Mouse (Mus musculus): ENCODE results near the gene Opcml.

Gene Opcml

GRCm38 (mm10) chr9:28261078-28261753 is 470.6 kb downstream of the Opcml start:
- DNase-seq = peak; percentile 78

- no peak for DNase-seq
Measured at GRCm38 (mm10) chr9:28262021-28262420, 471.4 kb downstream of the Opcml start.

- DNase-seq = peak; percentile 18
Measured at GRCm38 (mm10) chr9:28262896-28263295, 472.3 kb downstream of the Opcml start.

DNA sequence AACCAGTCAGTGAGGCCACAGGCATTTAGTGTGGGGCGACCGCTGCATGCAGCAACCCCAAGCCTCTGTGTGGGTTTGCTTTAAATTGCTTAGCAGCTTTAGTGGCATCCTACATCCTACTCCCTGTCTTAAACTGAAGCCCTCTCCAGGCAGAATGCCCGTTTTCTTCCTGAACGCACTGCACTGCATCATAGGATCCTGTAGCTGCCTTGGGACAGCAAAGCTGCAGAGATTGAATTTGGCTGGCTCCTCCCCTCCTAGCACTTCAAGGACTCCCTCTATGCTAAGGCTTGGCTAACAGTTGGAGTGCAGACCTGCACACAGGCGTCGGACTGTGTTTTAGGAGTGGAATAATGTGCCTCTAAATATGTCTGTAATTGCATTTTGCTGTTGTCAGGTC is 474.2 kb downstream of the Opcml start:
- DNase-seq = no peak

GRCm38 (mm10) chr9:28273816-28274215 is 483.2 kb downstream of the Opcml start:
- DNase-seq = no peak

DNA sequence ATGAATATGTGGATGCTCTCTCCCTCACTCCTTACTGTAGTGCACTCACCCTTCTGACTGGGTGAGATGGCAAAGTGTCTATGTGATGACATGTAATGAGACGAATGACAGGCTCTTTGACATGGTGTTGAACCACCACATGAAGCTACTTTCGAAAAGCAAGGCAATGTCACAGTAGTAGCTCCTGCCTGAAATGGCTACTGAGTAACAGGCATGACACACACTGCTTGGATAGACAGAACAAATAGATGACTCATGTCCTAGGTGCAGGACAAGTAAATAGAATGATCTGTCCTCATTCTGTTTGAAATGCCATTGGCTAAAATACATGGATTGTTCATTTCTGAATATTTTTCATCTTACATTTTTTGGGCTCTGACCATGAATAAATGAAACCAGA is 488.0 kb downstream of the Opcml start:
- no peak for DNase-seq

DNA sequence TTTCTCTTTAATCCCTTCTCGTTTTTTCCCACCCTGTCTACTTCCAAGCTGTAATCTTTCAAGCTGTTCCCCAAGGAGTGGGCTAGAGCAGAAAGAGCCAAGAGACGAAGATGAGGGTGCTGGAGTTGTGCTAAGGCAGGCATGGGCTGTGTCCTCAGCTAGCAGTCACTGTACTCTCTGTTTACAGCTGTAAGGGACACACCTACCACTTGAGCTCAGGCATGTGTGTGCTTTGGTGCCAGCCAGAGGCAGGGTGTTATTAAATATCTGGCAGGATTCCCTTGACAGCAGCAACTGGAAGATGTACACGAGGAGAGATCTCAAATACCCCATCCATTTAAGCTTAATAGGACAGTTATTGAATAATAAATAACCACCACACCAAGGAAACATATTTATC is 490.4 kb downstream of the Opcml start:
- no peak for DNase-seq

GRCm38 (mm10) chr9:28281571-28281970 is 491.0 kb downstream of the Opcml start:
- DNase-seq = no peak

GRCm38 (mm10) chr9:28285016-28285415 is 494.4 kb downstream of the Opcml start:
- no peak for DNase-seq

DNA sequence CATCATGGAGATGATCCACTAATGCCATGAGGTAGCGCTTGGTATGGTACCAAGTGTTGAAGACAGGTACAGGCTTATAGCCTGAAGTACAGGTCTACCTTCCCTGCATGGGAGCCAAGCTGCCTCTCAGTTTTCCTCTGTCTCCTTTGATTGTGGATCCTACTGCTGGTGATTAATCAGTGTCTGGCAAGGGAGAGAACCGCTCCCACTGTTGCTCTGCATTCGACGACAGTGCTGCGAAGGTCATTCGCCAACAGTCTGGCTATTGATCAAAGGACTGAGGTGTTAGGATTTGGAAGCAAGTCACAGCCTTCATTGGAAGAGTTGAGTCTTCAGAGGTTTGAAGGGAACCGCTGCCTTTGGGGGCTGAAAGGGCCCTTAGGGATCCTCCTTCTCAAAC is 495.8 kb downstream of the Opcml start:
- no peak for DNase-seq

DNA sequence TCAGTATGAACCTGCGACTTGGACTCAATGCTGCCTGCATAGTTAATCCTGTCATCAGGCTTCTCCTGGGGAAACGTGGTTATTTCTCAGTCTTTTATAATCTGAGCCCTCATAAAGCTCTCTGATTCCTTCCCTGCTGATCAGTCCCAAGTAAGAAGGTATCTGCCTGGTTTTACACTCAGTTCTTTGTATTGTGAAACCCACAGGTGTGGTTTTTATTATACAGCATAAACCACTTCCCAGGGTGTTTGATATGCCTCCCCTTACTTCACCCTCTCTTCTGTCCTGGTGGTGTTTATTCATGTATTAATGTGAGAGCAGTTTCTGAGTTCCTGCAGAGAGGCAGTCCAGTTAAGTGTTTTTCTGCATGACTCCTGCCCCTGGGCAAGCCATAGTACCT is 496.9 kb downstream of the Opcml start:
- no peak for DNase-seq

DNA sequence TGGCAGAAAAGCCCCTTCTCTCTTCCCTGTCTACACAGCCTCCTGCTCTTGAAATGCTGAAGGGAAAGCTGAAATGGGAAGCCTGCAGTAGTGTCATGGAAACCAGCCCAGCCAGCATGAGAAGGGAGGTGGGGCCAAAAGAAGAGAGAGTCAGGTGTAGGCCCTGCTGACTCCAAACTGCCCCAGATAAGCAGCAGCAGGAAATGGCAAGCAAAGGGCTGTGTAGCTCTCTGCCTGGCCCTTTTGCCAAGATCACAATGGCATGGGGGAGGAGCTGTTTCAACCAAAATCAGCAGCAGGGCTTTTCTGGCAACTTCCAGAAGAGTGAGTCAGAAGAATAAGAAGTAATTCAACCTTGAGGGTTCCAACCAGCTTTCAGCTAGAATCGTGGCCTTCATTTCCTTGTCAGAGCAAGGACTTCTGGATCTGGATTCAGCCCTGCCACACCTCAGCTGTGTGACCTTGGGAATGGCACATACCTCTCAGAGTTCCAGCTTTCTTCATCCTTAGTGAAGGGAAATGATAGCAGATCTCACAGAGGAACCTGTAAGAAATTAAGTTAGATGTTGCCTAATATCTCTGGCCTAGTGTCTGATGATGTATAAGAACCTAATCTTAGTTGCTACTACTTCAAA is 499.2 kb downstream of the Opcml start:
- DNase-seq = peak; percentile 78

GRCm38 (mm10) chr9:28303659-28304058 is 513.1 kb downstream of the Opcml start:
- no peak for DNase-seq

DNA sequence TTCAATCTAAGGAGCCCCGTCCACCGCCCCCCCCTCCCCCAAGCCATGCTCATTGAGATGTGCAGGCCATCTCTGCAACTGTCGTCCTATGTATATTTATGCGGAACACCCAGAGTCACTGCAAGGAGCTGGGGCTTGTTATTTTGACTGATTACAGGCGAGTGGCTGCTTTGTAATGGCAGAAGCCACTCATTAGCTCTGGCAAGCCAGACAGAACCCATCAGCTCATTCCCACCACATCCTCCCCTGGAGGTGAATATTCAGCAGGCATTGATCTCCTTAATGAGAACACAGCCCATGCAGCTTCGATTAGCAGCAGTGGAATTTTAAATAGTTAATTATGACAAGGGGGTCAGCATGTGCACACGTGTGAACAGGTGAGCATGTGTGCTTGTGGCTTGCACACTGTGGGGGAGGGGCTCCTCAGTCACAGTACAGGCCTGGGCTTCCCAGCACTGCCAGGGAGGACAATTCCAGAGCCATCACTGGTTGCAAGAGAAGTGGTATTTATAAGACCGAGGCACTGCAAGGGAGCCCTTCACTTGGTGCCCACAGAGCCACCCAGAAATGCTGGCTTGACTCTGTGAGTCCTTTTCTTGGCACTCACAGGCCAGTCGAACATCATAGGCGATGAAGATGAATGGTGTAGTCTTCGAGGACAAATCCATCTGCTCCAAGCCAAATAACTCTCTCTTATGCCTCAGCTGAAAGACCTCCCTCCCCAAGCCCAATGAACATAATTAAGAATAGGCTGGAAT is 516.0 kb downstream of the Opcml start:
- DNase-seq = peak; percentile 15

DNA sequence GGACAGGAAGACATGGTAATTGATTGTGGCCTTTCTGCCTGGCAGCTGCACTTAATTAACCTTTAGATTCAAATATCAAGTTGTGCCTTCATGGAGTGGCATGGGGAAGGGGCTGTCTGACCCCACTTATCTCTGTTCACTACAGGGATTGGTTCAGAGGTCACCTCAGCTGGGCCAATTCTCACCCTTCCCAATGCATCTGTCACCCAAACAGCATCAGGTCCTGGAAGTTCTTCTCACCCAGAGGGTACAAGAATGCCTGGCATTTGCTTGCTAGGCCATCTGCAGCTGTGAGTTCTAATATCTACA is 516.5 kb downstream of the Opcml start:
- DNase-seq = no peak

GRCm38 (mm10) chr9:28307481-28308050 is 517.0 kb downstream of the Opcml start:
- DNase-seq = peak; percentile 24

GRCm38 (mm10) chr9:28317881-28318280 is 527.3 kb downstream of the Opcml start:
- DNase-seq = no peak

DNA sequence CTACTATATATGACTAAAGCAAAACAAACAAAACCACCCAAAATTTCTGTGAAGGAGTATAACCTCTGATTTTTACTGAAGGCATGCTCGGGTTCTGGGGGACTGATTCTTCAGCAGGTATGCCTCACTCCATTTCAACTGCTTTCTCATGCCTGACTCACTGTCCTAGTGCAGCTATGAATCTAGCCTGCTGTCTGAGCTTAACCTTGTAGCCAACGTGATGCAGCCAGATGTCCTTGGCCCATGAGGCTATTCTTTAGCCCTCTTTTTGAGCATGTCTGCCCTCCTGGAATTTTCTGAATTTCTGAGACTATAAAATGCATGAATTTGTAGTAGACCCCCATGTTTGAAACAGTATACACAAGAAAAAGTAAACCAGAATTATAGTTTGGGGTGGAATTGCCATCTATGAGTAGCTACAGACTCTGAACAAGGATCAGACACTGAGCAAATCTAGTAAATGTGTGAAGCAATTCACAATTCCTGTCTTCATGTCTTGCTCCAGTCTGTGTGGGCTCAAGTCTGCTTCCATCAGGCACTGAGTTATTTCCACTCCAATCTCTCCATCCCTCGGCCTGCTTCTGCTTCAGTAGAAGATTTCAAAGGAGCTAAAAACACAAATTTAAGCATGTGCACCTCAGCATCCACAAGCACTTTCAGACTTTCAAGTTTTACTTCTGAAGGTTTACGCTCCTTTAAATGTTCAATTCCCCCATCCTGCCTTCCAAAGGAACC is 528.6 kb downstream of the Opcml start:
- no peak for DNase-seq

DNA sequence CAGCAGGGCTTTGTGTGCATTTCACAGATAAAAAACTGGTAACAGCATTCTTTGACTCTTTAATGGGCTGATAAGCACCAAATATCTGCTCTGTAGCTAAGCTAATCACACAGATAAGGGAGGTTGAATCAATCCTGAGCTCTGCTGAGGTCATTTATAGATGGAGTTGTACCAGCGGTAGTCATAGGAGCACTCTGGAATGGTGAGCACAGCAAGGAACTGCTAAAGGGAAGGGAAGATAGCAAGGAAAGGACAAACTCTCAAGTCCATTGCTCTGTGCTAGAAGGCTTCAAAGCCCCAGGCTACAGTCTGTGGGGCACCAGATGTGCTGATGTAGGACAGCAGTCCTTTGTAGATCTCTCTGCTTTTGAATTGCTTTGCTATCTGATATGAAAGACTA is 529.2 kb downstream of the Opcml start:
- no peak for DNase-seq

DNA sequence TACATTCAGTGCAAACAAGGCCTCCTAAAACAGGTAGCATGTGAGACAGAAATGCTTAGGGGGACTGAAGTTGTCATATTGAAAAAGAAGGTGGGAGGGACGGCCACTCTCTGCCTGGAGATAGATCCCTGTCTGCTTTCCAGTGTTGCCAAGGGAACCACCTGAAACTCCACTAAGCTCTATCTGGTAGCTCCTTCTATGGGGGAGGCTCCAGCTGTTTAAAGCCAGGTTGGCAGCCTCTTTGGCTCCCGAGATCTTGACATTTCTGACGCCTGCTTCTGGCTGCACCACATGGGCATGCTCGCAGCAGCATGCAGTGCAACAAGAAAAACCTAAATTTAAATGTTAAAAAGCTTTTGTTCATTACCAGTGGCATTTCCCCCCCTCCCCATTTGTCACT is 537.4 kb downstream of the Opcml start:
- no peak for DNase-seq

DNA sequence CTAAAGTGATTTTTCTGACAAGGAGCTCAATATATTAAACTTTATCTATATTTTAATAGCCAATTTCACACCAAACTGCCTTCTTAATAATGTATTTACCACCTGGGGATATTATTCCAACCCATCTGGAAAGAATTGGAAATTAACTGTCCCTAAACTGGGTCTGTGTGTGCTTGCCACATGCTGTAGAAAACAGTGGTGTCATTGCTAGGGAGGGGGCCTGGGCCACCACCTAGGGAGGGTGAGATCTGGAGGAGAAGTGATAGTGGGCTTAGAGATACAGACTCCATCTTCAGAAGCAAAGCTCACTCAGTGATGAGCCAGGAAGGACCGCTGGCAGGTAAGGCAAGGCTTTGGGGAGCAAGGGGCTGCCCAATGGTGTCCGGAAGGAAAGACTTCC is 537.9 kb downstream of the Opcml start:
- no peak for DNase-seq

GRCm38 (mm10) chr9:28329477-28329876 is 538.9 kb downstream of the Opcml start:
- no peak for DNase-seq

DNA sequence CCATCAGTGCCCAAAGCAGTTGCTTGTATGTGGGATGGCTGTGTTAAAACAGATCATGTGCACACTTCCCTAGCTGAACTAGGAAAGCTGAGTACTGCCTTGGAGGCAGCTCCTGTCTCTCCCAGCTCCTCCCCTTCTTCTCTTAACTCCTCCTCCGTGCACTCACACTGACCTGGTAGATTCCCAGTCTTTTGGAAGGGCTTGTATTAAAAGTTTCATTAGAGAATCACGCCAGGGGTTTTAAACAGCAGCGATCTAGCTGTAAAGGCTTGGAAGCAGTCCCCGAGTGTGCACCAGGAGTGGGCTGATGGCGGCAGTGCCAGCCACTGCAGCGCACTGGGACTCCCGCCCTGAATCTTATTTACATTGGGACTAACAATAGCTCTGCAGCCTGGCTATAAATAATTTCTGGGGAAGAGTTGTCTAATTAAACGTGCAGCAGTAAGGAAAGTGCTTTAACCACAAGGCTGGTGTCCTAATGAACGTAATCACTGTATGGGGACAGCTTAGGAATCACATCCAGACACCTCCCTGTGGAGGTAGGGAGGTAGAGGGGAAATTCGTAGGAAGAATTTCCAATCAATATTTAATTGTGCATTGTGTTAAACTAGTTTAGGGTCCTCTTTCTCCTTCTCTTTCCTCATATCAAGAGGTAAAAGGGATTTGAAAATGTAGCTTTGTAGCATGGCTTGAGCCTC is 546.1 kb downstream of the Opcml start:
- DNase-seq = peak; percentile 36

Measured in cerebellum, adult 9-11 months (tissue).